Mouse (Mus musculus) kidney, adult 2 months (tissue): ENCODE data around the gene P4ha1.

Experiments
- CTCF ChIP-seq: fragments of 200-500 bp; conservative IDR thresholded peaks from 2 replicates; pipeline ENCODE4 v1.5.1; 2011; ENCODE audit warnings: low read depth, mild to moderate bottlenecking, control low read depth, low read length, moderate library complexity, mixed read lengths; ENCODE audit not compliant: insufficient read depth, insufficient read length
- POLR2A ChIP-seq: fragments of 200-500 bp; IDR thresholded peaks from one replicate; pipeline ENCODE4 v1.6.1; 2011; ENCODE audit warnings: low read depth, low read length, control low read depth

DNA sequence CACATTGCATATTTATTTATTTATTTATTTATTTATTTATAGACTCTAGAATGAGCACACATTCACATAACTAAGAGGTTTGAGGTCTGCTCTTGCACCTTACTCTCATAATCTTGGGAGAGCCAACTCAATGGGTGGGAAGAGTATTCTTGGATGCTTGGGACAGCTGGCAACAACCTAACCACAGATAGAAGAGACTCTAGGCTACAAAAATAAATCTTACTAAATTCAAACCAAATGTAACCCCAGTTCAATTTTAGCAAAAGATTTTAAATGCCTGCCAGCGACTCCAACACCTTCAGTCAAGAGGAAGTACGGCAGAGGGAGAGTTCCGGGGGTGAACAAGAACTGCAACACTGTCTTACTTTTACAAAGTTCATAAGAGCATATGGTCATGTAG lies 2.0 kb upstream of the P4ha1 start:
- TF ChIP-seq POLR2A (no peak), CTCF (no peak)
